Mouse (Mus musculus): ENCODE measurements at regions not wholly inside any gene's neighbourhood (a gene's known extent, or its start where the extent isn't known, plus 50 kb on each side); places are given as distances from the start of the nearest gene placed in this dataset.

GRCm38 (mm10) chr13:51964416-51964815, 117.9 kb downstream of the Gadd45g start:
- H3K79me2 ChIP-seq (ENCODE audit: control insufficient read depth, insufficient read depth, low read length, poor library complexity): no peaks in the 10 kb centered on the region
- no peak for TF ChIP-seq MYC (IDR thresholded peaks at IDR 0.05; ENCODE audit: low read depth, low read length)
- TF ChIP-seq MAX (IDR thresholded peaks at IDR 0.05; ENCODE audit: low read length): no peak
- no peak for TF ChIP-seq GATA1 (IDR thresholded peaks at IDR 0.05; ENCODE audit: low read depth, low read length)
- TF ChIP-seq RCOR1 (IDR thresholded peaks at IDR 0.05; ENCODE audit: low read depth, low read length): no peak
- TF ChIP-seq ETS1 (IDR thresholded peaks at IDR 0.05; ENCODE audit: low read depth, low read length): no peak
- no peaks in the 10 kb centered on the region for H3K4me1 ChIP-seq (ENCODE audit: control insufficient read depth in 1 of 2, insufficient read depth in 2 of 2, low read length in 2 of 2)
- H3K36me3 ChIP-seq (ENCODE audit: control insufficient read depth in 1 of 2, insufficient read depth in 2 of 2, low read length in 2 of 2): no peaks in the 10 kb centered on the region
- H3K4me3 ChIP-seq (ENCODE audit: control insufficient read depth in 1 of 2, insufficient read depth in 1 of 2, low read depth in 2 of 2, low read length in 2 of 2): no peak overlapping the region
- H3K27me3 ChIP-seq (ENCODE audit: control insufficient read depth in 1 of 2, insufficient read depth in 2 of 2, low read length in 2 of 2): no peaks in the 10 kb centered on the region
- H3K27ac ChIP-seq (ENCODE audit: control insufficient read depth, low read depth, low read length): no peak overlapping the region
- H3K9ac ChIP-seq (ENCODE audit: control insufficient read depth, low read depth, low read length, poor library complexity, severe bottlenecking): no peak overlapping the region
- DNase-seq (ENCODE audit: low read depth, low spot score): no peak
- H3K9me3 ChIP-seq (replicated peaks; ENCODE audit: insufficient read depth, low read length): no peaks in the 10 kb centered on the region

- no peaks in the 10 kb centered on the region for H3K27me3 ChIP-seq (ENCODE audit: control insufficient read depth in 1 of 2, insufficient read depth in 2 of 2, low read length in 2 of 2)
- no peak overlapping the region for H3K4me3 ChIP-seq (ENCODE audit: control insufficient read depth in 1 of 2, insufficient read depth in 1 of 2, low read depth in 2 of 2, low read length in 2 of 2)
- H3K36me3 ChIP-seq (ENCODE audit: control insufficient read depth in 1 of 2, insufficient read depth in 2 of 2, low read length in 2 of 2): no peaks in the 10 kb centered on the region
- H3K9ac ChIP-seq (ENCODE audit: control insufficient read depth, low read depth, low read length, poor library complexity, severe bottlenecking): no peak overlapping the region
- H3K4me1 ChIP-seq (ENCODE audit: control insufficient read depth in 1 of 2, insufficient read depth in 2 of 2, low read length in 2 of 2): no peaks in the 10 kb centered on the region
- no peak for TF ChIP-seq ELF1 (IDR thresholded peaks at IDR 0.05; ENCODE audit: low read depth, low read length)
- no peak for TF ChIP-seq TCF12 (IDR thresholded peaks at IDR 0.05; ENCODE audit: low read depth, low read length)
- no peak for TF ChIP-seq UBTF (IDR thresholded peaks at IDR 0.05; ENCODE audit: borderline replicate concordance, insufficient read depth, low read depth, low read length)
- no peak for TF ChIP-seq RCOR1 (IDR thresholded peaks at IDR 0.05; ENCODE audit: low read depth, low read length)
- TF ChIP-seq KAT2A (conservative IDR thresholded peaks at IDR 0.05; ENCODE audit: low read depth, low read length): no peak
- no peak for TF ChIP-seq RAD21 (IDR thresholded peaks at IDR 0.05; ENCODE audit: low read depth, low read length)
- TF ChIP-seq MAFK (IDR thresholded peaks at IDR 0.05; ENCODE audit: borderline replicate concordance, low read depth, low read length): no peak
- TF ChIP-seq MEF2A (IDR thresholded peaks at IDR 0.05; ENCODE audit: extremely low read depth, insufficient replicate concordance, low read depth, low read length, poor library complexity, severe bottlenecking): no peak
- no peak for TF ChIP-seq SMC3 (IDR thresholded peaks at IDR 0.05; ENCODE audit: low read depth, low read length)
- no peak for TF ChIP-seq ZC3H11A (IDR thresholded peaks at IDR 0.05; ENCODE audit: low read depth, low read length)
- no peak for TF ChIP-seq POLR2AphosphoS5 (IDR thresholded peaks at IDR 0.05; ENCODE audit: borderline replicate concordance, low read depth, low read length)
- DNase-seq (ENCODE audit: low read depth, low spot score): no peak
- no peak overlapping the region for H3K27ac ChIP-seq (ENCODE audit: control insufficient read depth, low read depth, low read length)
- H3K9me3 ChIP-seq (replicated peaks; ENCODE audit: insufficient read depth, low read length): no peaks in the 10 kb centered on the region
- no peaks in the 10 kb centered on the region for H3K79me2 ChIP-seq (ENCODE audit: control insufficient read depth, insufficient read depth, low read length, poor library complexity)
Measured at GRCm38 (mm10) chr13:51964921-51965320, 118.4 kb downstream of the Gadd45g start.

GRCm38 (mm10) chr13:51968103-51968502, 121.6 kb downstream of the Gadd45g start:
- no peaks in the 10 kb centered on the region for H3K9me3 ChIP-seq (replicated peaks; ENCODE audit: insufficient read depth, low read length)
- no peak for DNase-seq (ENCODE audit: low read depth, low spot score)
- H3K27ac ChIP-seq (ENCODE audit: control insufficient read depth, low read depth, low read length): no peak overlapping the region
- TF ChIP-seq RAD21 (IDR thresholded peaks at IDR 0.05; ENCODE audit: low read depth, low read length) (no peak), MEF2A (IDR thresholded peaks at IDR 0.05; ENCODE audit: extremely low read depth, insufficient replicate concordance, low read depth, low read length, poor library complexity, severe bottlenecking) (no peak), MXI1 (IDR thresholded peaks at IDR 0.05; ENCODE audit: low read depth, low read length) (no peak), MAZ (IDR thresholded peaks at IDR 0.05; ENCODE audit: low read depth, low read length) (no peak), E2F4 (IDR thresholded peaks at IDR 0.05; ENCODE audit: borderline replicate concordance, low read depth, low read length) (no peak), BHLHE40 (IDR thresholded peaks at IDR 0.05; ENCODE audit: borderline replicate concordance, low read depth, low read length) (no peak)
- H3K79me2 ChIP-seq (ENCODE audit: control insufficient read depth, insufficient read depth, low read length, poor library complexity): no peaks in the 10 kb centered on the region
- H3K36me3 ChIP-seq (ENCODE audit: control insufficient read depth in 1 of 2, insufficient read depth in 2 of 2, low read length in 2 of 2): no peaks in the 10 kb centered on the region
- no peaks in the 10 kb centered on the region for H3K4me1 ChIP-seq (ENCODE audit: control insufficient read depth in 1 of 2, insufficient read depth in 2 of 2, low read length in 2 of 2)
- H3K4me3 ChIP-seq (ENCODE audit: control insufficient read depth in 1 of 2, insufficient read depth in 1 of 2, low read depth in 2 of 2, low read length in 2 of 2): no peak overlapping the region
- H3K9ac ChIP-seq (ENCODE audit: control insufficient read depth, low read depth, low read length, poor library complexity, severe bottlenecking): no peak overlapping the region
- no peaks in the 10 kb centered on the region for H3K27me3 ChIP-seq (ENCODE audit: control insufficient read depth in 1 of 2, insufficient read depth in 2 of 2, low read length in 2 of 2)

All from MEL (cell line).